Mouse (Mus musculus) kidney, adult 11 months (tissue): ENCODE results near the gene Spn.

Source experiments
- DNase-seq: peaks from one replicate; pipeline ENCODE4 v3.0.0; 2022

The Spn gene

DNA sequence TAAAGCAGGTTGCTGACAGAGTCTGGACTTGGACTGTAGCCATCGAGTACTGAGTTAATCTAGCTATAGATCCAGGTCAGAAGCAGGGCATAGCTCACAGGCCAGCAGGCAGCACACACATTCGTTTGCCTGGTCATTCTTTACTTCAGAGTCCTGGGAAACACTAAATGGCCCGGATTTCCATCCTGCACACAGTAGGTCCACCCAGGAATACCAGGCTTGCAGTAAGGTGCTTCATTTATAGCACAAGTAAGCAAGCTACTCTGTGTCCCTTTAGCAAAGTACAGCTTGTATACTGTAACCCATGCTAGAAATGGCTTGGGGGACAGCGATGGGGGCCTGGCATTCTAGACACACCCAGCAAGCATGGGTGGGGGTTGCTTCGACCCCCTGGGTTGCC lies 1.9 kb upstream of the Spn start:
- DNase-seq: no peak

DNA sequence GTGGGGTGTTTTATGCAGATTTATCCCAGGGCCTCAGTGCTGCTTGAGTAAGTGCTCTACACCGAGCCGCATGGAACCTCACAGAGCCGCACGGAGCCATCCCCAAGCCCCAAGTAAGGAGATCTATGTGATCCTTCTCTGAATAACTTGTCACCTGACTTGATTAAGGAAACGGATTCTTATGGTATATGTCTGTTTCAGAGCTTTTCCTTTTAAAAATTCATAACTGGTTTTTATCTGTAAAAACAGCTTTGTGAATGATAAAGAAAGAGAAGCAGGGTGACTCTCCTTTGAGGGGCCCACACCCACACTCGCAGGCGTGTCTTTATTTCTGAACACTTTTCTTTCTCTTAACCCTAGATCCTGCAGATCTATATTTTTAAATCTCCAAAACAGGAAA lies 1.5 kb upstream of the Spn start:
- DNase-seq: no peak

DNA sequence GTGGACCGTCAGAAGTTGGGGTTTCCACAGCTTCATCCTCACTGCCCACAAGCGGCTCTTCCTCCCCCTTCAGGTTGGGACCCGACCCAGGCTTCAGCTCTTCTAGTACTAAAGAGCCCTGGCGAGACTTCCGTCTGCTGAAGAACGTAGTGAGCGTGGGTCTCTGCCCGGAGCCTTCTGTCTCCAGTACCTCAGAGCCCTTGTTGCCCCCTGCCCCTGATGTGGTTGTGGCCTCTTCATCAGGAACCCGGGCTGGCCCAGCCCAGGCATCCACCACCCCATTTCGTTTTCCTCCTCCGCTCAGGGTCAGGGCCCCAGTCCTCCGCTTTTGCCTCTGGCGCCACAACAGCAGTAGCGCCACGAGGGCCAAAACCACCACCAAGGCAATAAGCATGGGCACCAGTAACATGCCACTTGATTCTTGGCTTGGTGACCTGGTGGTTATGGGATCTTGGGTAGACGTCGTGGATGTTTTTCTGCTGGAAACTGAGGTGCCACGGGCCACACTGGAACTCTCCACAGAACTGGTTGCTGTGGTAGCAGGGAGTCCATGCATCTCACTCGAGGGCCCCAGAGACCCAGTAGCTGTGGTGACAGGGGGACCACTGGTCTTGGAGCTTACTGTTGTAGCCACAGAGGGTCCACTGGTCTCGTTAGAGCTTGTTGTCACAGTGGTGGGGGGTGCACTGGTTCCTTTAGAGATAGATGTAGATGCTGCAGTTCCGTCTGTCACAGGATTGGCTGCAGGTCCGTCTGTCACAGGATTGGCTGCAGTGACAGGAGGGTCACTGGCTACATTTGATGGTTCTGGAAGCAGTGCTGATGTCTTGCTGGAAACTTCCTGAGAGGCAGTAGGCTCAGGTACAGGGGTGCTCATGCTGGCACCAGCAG lies 1.2 kb downstream of the Spn start:
- no peak for DNase-seq

DNA sequence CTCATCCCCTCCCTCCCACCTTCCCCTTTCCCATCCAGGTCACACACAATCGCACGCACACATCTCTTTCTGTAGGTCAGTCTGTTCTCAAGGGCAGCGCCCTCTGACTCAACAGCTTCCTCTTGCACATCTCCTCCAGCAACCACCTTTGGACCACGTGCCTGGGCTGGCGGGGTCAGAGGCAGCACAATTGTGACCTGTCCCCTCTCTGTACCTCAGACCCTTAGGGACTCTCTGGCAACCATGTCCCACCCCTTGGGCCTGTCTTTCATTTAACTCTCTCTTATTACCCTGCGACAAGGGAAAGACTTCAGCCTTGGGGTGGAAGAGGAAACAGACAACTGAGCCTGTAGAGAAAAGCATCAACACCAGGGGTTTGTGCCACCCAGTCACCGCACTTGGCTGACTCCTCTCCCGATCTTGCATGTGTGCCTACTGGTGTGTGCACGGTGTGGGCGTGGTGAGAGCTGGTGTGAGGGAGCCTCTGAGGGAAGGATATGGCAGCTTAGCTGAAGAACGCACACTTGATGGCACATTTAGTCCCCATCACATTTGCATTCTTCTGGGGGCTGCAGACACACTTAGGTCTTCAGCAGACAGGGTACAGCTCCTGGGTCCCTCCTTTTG lies 2.7 kb downstream of the Spn start:
- no peak for DNase-seq

DNA sequence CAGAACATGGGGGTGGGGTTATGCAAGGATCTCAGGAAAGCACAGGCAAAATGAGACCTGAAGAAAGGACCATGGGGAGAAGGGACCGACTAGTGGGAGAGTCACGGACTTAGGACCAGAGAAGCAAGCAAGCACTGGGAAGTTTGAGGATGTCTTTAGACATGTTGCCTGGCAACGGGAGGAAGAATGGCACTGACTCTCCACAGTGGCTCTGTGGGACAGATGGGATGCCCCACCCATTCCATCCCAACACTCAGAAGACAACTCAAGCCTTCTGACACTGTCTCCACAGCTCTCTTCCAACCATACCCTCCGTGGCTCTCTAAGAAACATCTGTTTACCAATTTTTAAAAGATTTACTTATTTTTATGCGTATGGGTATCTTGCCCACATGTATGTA lies 4.5 kb downstream of the Spn start:
- DNase-seq: no peak

DNA sequence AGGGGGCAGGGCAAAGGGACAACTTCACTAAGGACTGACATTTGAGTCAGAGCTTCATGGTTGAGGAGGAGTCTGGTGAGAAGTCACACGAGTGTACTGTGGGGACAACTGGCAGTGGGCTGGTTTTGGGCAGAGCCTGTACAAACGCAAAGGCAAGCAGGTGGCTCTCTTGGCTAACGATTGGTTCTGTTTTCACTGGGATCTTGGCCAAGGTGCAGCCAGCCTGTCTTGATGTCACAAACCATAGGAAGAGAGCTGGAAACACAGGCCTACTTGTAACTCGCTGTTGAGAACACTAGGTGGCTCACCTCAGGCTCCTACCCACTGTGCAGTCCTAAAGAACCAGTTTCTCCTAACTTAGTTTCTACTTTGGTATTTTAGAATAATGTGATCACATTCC lies 8.0 kb downstream of the Spn start:
- DNase-seq: peak; percentile 52

DNA sequence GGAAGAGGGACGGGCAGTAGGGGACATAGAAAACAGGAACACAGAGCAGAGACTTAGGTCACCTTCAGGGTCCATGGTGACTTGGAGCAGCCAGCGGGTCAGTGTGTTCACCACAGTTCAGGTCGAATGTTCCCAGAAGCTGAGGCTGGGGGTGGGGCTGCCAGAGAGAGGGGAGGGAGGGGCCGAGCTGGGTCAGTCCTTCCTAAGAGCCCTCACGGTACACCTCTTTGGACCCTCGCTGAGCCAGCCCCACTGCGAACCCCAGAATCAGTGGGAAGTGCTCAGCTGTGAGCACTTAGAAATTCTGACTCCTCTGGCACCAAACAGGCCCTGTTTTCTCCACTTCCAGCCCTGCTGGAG lies 15.7 kb downstream of the Spn start, which contains the start of gene Qprt:
Gene Qprt (minus strand): TSS at position 316 of the 360 bp plus-strand sequence.
- peak; percentile 35 for DNase-seq

DNA sequence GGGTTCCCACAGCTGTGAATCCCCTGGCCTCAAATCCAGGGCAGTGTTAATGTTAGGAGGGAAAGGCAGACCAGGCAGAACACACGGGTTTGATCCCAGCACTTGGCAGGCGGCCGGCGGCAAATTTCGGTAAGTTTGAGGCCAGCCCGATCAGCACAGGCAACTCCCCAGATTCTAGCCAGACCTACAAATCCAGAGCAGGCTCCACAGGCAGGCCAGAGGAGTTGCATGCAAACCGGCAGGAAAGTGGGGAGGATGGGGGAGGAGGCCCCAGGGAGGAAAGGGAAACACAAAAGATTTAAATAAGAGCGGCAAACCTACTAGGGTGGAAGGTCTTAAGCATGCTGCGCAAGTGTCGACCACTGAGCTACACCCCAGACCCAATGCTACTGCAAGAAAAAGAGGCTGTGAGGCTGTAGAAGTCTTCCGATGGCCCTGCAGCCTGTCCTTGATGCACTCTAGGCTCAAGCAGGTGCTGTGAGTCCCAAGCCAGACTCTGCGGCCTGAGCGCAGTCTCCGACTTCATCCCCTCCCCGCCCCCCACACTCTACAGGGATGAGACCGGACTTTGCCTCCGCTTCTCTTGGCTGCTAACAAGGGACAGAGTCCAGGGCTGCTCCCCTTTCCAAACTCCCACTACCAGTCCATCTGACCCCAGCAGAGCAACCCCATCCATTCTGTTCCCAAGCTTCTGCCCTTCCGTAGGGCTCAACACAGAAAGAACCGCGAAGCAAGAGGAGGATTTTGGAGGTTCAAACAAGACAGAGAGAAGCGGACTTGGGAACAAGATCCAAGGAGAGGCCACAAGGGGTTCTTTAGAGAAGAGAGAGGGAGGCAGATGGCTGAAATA lies 16.3 kb downstream of the Spn start:
- DNase-seq: peak; percentile 80

DNA sequence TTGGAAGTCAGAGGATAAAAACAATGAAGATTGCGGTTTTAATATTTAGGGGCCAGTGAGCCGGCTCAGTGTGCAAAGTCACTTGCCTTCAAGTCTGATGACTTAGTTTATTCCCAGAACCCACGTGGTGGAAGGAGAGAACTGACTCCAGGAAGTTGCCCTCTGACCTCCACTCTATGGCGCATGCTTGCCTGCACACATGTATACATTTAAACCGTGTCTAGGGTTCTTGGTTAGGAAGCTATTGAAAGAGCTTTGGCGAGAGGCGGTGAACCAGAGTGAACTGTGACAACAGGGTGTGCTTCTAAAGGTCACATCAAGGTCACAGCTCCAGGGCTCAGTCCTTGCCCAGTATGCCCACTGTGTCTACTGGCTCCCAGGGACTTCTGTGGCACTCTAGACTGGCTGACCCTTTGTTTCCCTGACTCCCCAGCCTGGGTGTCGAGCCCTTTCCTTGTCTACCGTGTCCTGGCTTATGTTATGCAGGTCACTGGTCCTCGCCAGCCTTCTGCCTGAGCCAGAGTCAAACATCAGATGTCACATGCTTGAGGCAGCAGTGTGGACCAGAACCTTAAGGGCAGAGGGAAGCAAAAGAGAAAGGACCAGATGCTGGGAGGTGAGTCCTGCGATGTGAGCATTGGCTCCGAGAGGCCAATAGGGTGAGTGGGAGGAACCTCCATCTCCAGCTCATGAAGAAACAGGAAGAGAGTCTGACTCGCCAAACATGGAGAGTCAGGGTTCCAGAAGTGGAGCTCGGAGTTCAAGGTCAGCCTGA lies 18.8 kb downstream of the Spn start:
- peak; percentile 40 for DNase-seq

DNA sequence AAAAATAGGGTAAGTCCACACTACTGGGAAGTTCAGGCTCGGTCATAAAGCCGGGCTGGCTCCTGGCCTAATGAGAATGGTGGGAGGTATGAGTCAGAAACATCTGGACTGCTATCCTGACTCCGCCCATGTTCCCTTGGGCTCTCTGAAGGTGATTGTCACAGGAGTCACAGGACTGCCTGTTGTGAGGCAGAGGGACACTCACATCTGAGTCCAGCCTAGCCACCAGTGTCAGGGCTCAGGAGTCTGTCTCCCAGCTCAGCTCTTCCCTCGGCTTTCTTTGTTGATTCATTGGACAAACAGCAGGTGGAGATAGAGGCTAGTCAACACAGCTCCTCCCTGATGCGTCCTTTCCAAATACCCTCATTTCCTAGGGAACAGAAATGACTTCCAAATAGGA lies 19.7 kb downstream of the Spn start:
- DNase-seq: peak; percentile 26

DNA sequence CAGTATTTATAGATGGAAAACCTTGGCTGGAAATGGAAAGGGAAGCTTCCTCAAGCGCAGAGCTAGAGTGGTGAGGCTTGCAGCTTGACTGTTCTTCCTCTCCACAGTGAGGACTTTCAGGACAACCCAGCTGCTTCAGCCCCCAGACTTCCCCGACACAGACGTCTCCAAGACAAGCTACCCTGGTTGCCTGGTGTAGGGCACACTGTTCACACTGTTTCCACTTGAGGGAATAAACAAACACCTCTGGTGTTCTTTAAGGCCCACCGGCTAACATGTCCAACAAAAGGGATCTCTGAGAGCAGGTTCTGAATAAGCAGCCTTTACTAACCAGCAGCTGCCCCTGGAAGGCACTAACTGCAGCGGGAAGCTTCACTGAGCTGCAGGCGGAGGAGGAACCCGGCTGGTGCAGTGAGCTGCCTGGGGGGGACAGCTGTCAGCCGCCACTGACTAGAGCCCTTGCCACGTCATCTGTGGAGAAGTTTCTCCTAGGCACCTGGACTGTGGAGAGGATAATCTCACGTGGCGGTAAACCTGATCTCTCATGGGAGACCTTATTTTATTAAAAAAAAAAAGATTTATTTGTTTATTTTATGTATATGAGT lies 21.2 kb downstream of the Spn start:
- DNase-seq: no peak

DNA sequence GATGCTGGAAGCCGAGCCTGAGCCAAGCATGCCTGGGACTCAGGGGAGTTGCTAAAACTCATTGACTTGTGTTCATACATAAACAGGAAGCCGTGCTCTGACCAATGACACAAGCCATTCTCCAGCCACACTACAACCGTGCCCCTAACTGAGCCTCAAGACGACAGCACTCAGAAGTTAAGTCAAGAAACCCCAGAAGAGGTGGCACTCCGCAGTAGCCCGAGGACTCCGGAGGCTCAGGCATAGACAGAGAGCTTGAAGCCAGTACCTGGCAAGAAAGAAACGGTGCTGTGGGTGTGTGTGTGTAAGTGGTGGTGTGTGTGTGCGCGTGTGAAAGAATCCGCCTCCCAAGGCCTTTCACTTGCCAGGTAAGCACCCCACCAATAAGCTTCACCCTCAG lies 22.7 kb downstream of the Spn start:
- DNase-seq: no peak

DNA sequence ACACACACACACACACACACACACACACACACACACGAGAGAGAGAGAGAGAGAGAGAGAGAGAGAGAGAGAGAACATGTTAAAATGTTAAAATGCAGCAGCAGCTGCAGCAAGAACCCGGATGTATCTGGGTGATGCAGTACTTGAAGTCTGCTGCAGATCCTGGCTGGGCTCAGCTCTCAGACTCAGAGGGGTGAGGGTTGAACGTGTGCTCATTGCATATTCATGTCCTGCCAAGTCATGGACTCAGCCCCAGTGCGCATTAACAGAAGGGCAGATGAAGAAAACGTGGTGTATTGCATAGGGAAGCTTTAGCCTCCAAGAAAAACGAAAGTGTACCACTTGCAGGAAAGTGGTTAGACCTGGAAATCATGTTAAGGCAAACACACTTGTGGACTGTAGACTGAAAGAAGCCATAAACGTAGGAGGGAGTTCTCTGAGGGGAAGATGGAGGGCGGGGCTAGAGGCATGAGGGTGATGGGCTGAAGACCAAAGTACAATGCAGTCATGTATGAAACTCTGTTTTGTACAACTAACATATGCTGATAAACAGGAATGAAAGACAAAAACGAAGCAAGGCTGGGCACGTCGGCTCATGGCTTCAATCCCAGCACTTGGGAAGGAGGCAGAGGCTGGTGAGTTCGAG lies 23.9 kb downstream of the Spn start:
- DNase-seq: peak; percentile 72

DNA sequence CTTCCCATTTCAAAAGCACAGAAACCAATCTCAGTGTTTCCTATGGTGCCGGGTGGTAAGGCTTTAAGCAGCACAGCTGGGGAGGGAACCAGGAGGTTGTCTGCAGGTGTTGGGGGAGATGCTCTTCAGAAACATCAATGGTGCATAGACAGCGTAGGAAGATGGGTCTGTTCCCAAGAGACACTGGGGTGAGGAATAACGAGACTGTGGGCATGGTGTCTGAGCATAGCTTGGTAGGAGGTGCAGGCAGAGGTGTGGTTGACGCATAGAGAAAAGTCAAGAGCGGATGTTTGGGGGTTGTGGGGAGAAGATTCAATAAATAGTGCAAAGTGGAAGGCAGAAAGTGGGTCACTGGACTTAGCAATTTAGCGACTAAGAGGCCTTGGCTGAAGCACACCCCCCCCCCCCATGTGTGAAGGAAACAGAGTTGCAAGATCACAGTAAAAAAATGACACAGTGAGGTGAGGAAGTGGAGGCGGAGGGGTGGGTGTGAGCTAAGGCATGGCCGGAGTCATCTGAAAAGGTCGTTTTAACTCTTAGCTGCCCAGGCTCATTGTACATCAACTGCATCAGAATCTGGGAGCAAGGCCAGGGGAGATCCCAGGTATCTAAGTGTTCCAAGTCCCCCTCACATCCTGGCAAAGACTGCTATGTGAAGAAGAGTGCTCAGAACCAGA lies 24.6 kb downstream of the Spn start:
- no peak for DNase-seq

DNA sequence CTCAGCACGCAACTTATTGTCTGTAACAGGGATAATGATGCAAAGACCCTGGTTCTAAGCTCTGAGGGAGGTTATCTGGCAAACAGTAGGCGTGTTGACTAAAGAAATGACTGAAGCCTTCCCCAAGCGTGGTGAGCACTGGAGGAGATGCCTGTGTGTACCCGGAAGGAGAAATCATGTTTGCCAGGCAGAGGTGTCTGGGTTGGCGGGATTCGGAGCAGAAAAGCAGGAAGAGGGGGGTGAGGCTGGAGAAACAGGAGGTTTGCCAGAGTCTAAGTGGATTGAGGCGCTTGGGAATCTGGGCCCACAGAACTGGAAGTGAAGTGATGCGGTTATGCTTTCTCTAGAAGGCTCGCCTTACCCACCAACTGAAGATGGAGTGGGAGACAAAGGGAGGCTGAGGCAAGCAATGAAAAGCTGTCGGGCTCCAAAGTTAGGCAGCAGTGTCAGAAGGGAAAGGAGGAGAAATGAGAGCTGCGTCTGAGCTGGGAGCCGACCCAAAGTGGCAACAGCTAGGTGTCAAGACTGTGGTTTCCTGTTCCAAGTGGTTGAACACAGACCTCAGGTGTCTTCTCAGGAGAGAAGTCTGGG lies 25.3 kb downstream of the Spn start:
- DNase-seq: no peak

DNA sequence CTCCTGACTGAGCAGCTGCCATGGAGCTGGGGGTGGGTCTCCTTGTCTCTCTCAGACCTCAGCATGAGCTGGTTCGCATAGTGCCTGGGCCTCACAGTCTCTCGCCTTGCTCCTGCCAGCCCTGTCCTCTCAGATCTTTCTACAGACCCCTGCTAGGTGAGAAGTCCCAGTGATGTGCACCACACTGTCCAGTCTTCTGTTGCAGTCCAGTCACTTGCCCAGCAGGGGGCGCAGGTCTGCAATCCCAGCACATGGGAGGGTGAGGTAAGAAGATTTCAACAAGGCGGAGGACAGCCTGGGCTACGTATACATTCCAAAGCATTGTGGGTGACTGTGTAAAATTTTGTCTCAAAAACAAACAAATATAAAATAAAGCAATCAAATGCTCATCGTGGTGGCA lies 26.2 kb downstream of the Spn start:
- DNase-seq: peak; percentile 35

DNA sequence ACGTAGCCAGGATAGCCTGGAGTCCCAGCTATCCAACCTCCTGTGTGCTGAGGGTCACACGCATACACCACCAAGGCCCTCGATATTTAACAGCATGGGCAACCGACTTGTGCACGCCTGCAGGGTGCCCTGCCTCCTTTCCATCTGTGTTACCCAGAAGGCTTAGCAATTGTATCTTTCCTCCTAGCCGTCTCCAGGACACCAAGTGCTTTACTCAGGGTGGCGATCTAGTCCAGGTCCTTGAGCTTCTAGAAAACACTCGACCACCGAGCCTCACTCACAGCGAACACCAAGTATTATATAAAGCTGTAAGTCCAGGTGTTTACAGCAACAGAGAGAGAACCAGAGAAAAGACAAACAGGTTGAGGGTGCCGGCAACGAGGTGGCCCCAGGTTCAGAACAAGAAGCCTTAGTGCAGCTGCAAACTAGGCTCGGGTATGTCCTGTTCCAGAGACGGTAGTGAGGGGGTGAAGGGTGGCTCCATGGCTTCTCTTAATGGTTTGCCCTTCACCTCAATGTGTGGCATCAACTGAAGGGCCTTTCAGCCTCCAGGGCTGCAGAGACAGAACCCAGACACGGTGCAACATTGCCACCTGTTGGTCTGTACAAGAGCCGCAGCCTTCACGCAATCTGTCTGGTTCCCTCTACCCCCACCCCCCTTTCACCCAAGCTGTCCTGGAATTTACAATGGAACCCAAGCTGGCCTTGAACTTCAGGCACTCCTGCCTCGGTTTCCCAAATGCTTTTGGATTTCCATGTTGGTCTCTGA lies 27.2 kb downstream of the Spn start:
- peak; percentile 62 for DNase-seq

DNA sequence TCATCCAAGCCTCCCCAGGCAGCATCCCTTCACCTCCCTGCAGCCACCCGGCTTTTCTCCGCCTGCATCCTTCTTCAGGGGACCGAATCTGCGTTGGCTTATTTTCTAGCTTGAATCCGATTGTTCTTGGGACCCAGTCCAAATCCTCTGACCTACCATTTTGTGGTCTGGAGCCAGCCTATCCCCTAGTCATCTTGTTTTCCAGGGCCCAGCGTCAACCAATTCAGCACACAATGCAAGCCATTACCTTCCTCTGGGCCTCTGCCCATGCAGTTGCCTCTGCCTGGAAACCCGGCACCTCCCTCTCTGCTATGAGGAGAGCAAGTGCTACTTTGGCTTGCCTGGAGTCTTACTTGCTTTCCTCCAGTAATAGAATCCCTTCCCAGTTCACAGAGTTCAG lies 32.1 kb downstream of the Spn start:
- no peak for DNase-seq

DNA sequence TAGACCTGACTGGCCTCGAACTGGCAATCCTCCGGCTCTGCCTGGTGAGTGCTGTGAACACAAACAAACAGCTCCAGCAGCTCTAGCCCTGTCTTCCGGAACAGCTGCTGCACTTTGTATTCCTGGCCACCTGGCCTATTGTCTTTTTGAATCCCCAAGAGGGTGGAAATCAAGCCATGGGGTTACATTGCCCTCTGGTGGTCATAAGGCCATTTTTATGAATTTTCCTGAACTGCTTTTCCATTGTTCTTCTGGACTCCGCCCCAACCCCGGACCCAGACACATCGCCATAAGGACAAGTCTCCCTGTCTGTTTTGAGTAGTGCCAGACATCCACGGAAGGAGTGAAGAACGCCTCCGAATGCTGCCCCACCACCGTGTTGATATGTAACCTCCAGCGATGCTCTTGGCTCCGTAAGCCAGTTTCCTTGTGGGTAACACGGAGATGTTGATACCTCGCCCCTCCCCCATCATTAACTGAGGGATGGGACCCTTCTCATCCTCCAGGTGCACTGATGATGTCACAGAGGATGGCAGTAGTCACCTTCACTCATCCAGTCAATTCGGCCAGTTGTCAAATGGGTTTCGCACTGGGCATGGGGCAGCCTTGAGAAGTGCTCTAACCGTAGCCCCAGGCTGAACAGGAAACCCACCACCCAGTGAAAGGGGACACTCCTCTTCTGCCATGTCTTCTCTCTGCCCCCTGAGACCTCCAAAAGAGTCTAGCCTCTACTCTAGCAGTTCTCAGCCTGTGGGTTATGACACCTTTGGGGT lies 32.9 kb downstream of the Spn start:
- peak; percentile 73 for DNase-seq
